Comparison of ENCODE assay signal across 20 mouse cellular contexts in the genomic region with DNA sequence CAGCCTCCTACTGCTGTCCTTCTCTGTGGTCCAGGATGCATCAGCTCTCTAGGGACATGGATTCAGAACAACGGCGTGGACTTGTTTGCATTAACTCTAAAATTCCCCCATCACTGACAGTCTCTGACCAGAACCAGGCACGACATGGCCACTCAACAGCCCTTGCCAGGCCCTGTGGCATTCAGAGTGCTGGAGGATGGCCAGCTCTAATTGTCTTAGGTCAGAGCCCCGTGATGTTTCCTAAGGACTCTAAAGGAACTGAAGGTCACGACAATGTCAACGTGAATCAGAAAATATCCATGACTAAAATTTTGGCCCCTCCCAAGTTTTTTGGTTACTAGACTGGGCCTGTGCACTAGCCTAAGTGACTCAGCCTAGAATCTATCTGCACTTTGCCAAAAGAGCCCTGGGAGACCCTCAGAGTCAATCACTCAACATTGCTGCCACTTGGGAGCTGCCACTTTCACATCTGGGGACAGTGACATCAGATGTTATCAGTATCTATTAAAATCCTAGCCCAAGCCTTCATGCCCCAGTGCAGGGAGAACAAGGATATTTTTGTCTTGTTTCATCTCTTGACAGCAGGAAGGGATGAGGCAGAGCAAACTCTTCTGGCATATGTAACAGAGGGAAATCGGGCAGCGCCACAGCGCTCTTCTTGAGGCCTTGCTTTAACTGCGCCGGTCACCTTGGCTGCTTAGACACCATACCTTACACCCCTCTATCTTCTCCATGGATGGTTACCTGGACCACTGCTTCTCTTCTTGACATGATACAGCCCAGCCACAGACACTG. TPM values are rescaled to one million over a fixed set of nuclear protein-coding genes. Genes with fewer than 3 reads are reported as not detected.
A peak's percentile ranks its signal among the peaks of the same experiment; 100 is the strongest.
DNase-seq lines count a peak whose midpoint lies in the region; ATAC-seq and TF ChIP-seq lines count a peak whose summit lies in the region.
"Had no signal": no experiment of that assay in that cellular context is flagged by ENCODE, and none has a peak within 500 bp of the region (broad histone marks: within the 10 kb centered on the region; RNA-seq: fewer than 3 reads in every experiment).

No protein-coding gene starts in this region.

- intact Hi-C loops in left cerebral cortex, adult 2 months (cut with DNase I), result no loop called here
- intact Hi-C loops in left cerebral cortex, postnatal 4 days (cut with DNase I), result no loop called here

- H3K27ac ChIP-seq in embryonic facial prominence, embryonic 12.5 days, result no peak overlapping the region
- H3K27ac ChIP-seq in embryonic facial prominence, embryonic 10.5 days (replicated peaks), result no peak overlapping the region
- H3K27ac ChIP-seq in left cerebral cortex, adult 2 months, result peak overlapping the region; percentile 5; the same call in 1 of the 2 replicates
- H3K27ac ChIP-seq: heart, embryonic 13.5 days; neural tube, embryonic 13.5 days had no signal

- H3K9me3 ChIP-seq in embryonic facial prominence, embryonic 12.5 days, result no peaks in the 10 kb centered on the region
- H3K9me3 ChIP-seq in embryonic facial prominence, embryonic 10.5 days, result no peaks in the 10 kb centered on the region
- H3K9me3 ChIP-seq: heart, embryonic 13.5 days; neural tube, embryonic 13.5 days had no signal

- no peaks in the 10 kb centered on the region for H3K4me1 ChIP-seq in embryonic facial prominence, embryonic 12.5 days
- H3K4me1 ChIP-seq in embryonic facial prominence, embryonic 10.5 days, result peaks cover 7% of the 10 kb centered on the region

- DNase-seq in embryonic facial prominence, embryonic 10.5 days (ENCODE audit: low spot score), result no peak
- DNase-seq in left cerebral cortex, adult 2 months (ENCODE audit: extremely low spot score in 1 of 2, low spot score in 2 of 2), result no peak
- no peak for DNase-seq in left cerebral cortex, postnatal 4 days
- peak; percentile 57 for DNase-seq in adrenal gland, postnatal 10 days
- no peak for DNase-seq in retina, embryonic 14.5 days (ENCODE audit: low spot score)
- DNase-seq in gastrocnemius, adult 8-10 months (ENCODE audit: low spot score in 2 of 2), result no peak
- DNase-seq: B cell, adult 2 months; cerebellum, postnatal 25 days; kidney, adult 11 months; layer of hippocampus, postnatal 36 days; liver; thymus, postnatal 36 days had no signal

- no peak overlapping the region for H3K4me2 ChIP-seq in embryonic facial prominence, embryonic 12.5 days (replicated peaks)
- H3K4me2 ChIP-seq: heart, embryonic 13.5 days; midbrain, embryonic 11.5 days; neural tube, embryonic 13.5 days had no signal

- WGBS in embryonic facial prominence, embryonic 12.5 days, result 78% methylated on average over 11 of the region's 11 CpGs
- 84% methylated on average over 11 of the region's 11 CpGs for WGBS in embryonic facial prominence, embryonic 10.5 days

- no peaks in the 10 kb centered on the region for H3K27me3 ChIP-seq in embryonic facial prominence, embryonic 12.5 days
- H3K27me3 ChIP-seq in embryonic facial prominence, embryonic 10.5 days (replicated peaks; ENCODE audit: low read depth, poor library complexity, severe bottlenecking), result no peaks in the 10 kb centered on the region
- H3K27me3 ChIP-seq: heart, embryonic 13.5 days; neural tube, embryonic 13.5 days had no signal

- no peak overlapping the region for H3K9ac ChIP-seq in embryonic facial prominence, embryonic 12.5 days
- H3K9ac ChIP-seq: heart, embryonic 13.5 days; neural tube, embryonic 13.5 days had no signal

- TF ChIP-seq CTCF in left cerebral cortex, adult 2 months (IDR thresholded peaks at IDR 0.05), result no peak

- no peak overlapping the region for H3K4me3 ChIP-seq in embryonic facial prominence, embryonic 12.5 days
- no peak overlapping the region for H3K4me3 ChIP-seq in embryonic facial prominence, embryonic 10.5 days
- H3K4me3 ChIP-seq in left cerebral cortex, adult 2 months, result no peak overlapping the region
- H3K4me3 ChIP-seq: erythroblast, embryonic 14.5 days; heart, embryonic 13.5 days; neural tube, embryonic 13.5 days had no signal

- no peaks in the 10 kb centered on the region for H3K36me3 ChIP-seq in embryonic facial prominence, embryonic 12.5 days
- H3K36me3 ChIP-seq in embryonic facial prominence, embryonic 10.5 days (replicated peaks), result no peaks in the 10 kb centered on the region
- H3K36me3 ChIP-seq: heart, embryonic 13.5 days; neural tube, embryonic 13.5 days had no signal

- ATAC-seq in embryonic facial prominence, embryonic 12.5 days (ENCODE audit: insufficient number of reproducible peaks, insufficient read depth, low FRiP score, low TSS enrichment), result 0 out of 2 replicates have a peak, but pooled peaks have one; percentile 35
- ATAC-seq: forebrain, embryonic 14.5 days; lung, postnatal 0 days had no signal

RNA-seq across cellular contexts. Expression of a gene that starts 24.8 kb away (rescaled TPM):
- polyA plus RNA-seq in embryonic facial prominence, embryonic 12.5 days (2016; fragmentation: Nextera tagmentation; extraction: Ambion mirVana), result 2.6 and 3.4 TPM in 2 replicates
- 1.00 and 1.2 TPM in 2 replicates for polyA plus RNA-seq in embryonic facial prominence, embryonic 10.5 days (2016; fragmentation: Nextera tagmentation; extraction: Ambion mirVana)
- total RNA-seq in left cerebral cortex, adult 2 months (2021), result 10 to 100 TPM; 43.2 to 44.3 TPM
- total RNA-seq in left cerebral cortex, postnatal 4 days (2021), result 10 to 100 TPM; 39.9 to 42.8 TPM
- 1 to 10 TPM; 7.3 to 9.2 TPM for total RNA-seq in adrenal gland, postnatal 10 days (2021)
- 1 to 10 TPM; 2.1 to 3.5 (median 2.7) TPM for total RNA-seq in gastrocnemius, adult 8-10 months (2022)
- total RNA-seq: hematopoietic stem cell, adult 5-6 weeks had no signal
- polyA plus RNA-seq: erythroblast, embryonic 14.5 days had no signal

Comparison
In these comparisons a context has a peak if more than half of its experiments do, and no peak if none do; other contexts are left out.
1. RNA of a gene that starts 24.8 kb away (total RNA-seq): 43.2 to 44.3 TPM in left cerebral cortex, adult 2 months and 39.9 to 42.8 TPM in left cerebral cortex, postnatal 4 days; 7.3 to 9.2 TPM in adrenal gland, postnatal 10 days and 2.1 to 3.5 TPM in gastrocnemius, adult 8-10 months; every median in the first group is over 4 times any median in the second.